Mouse (Mus musculus) inflammation-experienced regulatory T-cells, adult 6 months (primary cell): ENCODE results near the gene Map1a. TPM values are rescaled to one million over a fixed set of nuclear protein-coding genes. Genes with fewer than 3 reads are reported as not detected.

Experiments
- ATAC-seq: one replicate; pipeline ENCODE4 v1.8.0; 2017
- polyA plus RNA-seq, 3 experiments: library from polyadenylated mRNA; unstranded; fragments of 100-300 nt; shearing (Covaris generic); gene quantifications; one replicate each; pipeline ENCODE4 v1.2.1; 2017

The Map1a gene
- polyA plus RNA-seq, 3 experiments from 2014 or later, result 0.14 to 0.39 TPM; not detected in 1

DNA sequence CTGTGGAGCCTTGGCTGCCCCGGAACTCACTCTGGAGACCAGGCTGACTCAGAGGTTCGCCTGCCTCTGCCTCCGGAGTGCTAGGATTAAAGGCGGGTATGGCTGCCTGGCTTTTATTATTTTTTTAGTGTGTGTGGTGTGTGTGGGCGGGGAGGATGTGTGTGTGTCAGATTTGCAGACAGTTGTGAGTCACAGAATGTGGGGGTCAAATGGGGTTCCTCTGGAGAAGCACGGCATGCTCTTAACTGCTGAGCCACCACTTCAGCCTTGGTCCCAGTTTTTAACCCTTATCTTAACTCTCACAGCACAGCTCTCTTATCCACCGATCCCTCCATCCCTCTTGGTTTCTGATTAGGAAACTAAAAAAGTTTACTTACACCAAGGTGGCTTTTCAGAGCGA lies 26.9 kb downstream of the Map1a start:
- ATAC-seq, result no peak

DNA sequence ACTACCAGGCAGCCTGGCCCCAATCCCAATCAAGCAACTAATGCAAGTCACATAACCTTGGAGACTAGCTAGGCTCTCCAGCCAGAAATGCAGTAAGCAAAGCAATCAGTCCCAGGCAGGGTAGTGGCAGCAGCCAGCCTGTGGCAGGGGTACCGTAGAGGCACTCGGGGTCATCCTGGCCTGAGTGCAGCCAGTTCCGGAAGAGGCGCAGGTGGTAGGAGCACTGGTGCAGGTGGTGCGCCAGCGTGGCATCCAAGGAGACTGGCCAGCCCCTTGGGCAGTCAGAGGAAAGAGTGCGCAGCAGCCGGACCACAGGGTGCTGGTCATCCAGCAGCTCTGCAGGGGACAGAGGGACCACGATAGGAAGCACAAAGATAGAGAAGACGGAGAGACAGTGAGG lies 33.6 kb downstream of the Map1a start:
- no peak for ATAC-seq

GRCm38 (mm10) chr2:121323693-121324470 lies 34.5 kb downstream of the Map1a start:
- ATAC-seq, result no peak

DNA sequence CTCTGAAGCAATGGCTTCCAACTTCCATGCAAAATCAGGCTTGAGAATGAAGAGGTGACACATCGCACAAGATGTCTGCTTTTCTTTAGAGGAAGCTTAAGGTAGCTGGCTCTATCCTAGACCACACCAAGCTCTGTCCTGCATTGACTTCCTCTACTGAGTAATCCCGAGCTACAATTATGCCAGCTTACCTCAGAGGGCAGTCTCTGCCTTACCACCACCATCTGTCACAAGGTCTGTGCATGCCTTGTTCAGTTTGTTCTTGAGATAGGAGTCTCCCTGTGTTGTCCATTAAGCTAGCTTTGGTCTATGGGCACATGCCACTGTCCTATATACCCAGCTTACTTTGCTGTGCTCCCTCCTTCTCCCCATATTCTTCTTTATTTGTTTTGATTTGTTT lies 40.1 kb downstream of the Map1a start:
- ATAC-seq, result no peak

GRCm38 (mm10) chr2:121339057-121339456 lies 49.7 kb downstream of the Map1a start:
- ATAC-seq, result no peak

DNA sequence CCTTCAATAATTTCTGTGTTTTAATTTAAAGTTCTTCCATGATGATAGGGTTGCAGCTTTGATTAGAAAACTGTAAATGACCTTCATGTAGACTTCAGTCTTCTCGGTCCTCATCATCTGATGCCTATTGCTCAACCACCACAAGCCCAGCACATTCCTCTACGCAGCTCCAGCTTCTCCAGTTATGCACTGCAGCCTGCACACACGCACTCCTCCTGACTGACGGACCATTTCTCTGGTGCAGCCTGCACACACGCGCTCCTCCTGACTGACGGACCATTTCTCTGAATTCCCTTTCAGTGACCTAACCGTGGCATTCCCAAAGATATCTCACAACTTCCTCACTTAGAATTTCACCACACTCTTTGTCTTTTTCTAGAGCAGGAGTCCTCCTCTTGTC lies 63.8 kb downstream of the Map1a start:
- ATAC-seq, result no peak

DNA sequence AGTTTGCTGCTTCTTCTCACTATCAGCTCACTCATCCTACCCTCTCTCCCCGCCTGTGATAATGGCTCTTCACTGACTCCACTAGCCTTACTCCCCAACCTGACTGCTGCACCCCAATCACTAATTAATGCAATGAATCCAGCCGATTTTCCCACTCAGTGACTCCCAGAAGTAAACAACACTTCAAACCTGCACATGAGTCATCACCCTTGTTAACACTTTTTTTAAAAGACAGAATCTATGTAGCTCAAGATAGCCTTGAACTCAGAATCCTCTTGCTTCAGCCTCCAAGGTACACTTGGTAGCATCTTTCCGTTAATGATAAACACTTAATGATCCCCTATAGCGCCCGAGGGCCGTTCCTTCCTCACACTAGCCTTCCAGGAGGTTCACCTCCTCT lies 65.0 kb downstream of the Map1a start:
- ATAC-seq, result no peak

DNA sequence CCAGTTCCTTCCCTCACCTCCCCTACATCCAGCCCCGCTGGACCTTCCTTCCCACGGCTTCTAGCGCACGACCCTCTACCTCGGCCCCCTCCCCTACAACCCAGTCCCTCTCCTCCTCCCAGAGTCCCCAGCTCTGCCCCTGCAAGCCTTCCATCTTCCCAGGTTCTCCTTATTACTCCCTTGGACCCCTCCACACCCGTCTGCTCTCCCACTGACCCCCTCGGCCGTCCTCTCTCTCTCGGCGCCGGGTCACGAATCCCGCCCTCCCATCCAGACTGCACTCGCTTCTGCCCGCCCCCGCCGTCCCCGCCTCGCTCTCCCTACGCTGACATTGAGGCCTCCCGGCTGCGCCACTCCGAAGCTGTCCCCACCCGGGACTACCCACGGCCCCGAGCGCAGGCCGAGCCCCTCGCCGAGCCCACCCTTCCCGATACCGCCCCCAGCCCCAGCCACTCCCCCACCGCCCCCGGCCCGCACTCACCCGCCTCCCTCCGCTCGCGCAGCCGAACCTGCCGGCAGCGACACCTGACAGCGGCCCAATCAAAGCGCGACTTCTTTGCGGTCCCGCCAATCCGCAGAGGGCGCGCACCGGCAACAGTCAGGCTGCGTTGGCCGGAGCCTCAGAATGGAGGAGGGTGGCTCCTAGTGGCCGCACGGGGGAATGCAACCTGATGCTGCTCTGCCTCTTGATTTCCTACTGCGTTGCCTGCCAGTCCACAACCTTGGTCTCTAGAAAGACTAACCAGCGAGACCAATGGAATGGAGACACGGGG lies 65.6 kb downstream of the Map1a start, which contains the start of gene Ppip5k1:
Ppip5k1 (minus strand) TSS at position 577 of the 773 bp plus-strand sequence.
- peak; percentile 99 for ATAC-seq

- no peak for ATAC-seq
These were observed 68.1 kb downstream of the Map1a start, which contains the start of gene Ckmt1 for GRCm38 (mm10) chr2:121357494-121357893. Gene Ckmt1, plus strand, starts transcription at chr2:121357714.

- ATAC-seq, result no peak
These were observed 68.6 kb downstream of the Map1a start for GRCm38 (mm10) chr2:121357961-121358360.

GRCm38 (mm10) chr2:121358381-121358780 lies 69.0 kb downstream of the Map1a start:
- no peak for ATAC-seq

- no peak for ATAC-seq
These were observed 70.1 kb downstream of the Map1a start for GRCm38 (mm10) chr2:121359461-121359860.

Other genes starting within 250 kb of the Map1a start
- not detected for gene Tgm5, start 203.8 kb upstream of the Map1a start, polyA plus RNA-seq
- gene Tgm7, start 179.8 kb upstream of the Map1a start, polyA plus RNA-seq, result not detected
- 10 to 100 TPM; 13.2 to 20.5 (median 16.7) TPM for gene Adal, start 149.2 kb upstream of the Map1a start, polyA plus RNA-seq
- 1 to 10 TPM; 4.8 to 7.5 (median 5.8) TPM for gene Lcmt2, start 148.9 kb upstream of the Map1a start, polyA plus RNA-seq
- 100 to 1,000 TPM in 1 of 3 experiments, 10 to 100 TPM in 2; 65.3 to 101 (median 80.2) TPM for gene Tubgcp4, start 118.9 kb upstream of the Map1a start, polyA plus RNA-seq
- 10 to 100 TPM; 24.1 to 36.0 (median 27.5) TPM for gene Zscan29, start 118.5 kb upstream of the Map1a start, polyA plus RNA-seq
- gene Trp53bp1, start 18.2 kb upstream of the Map1a start, polyA plus RNA-seq, result 10 to 100 TPM; 32.2 to 41.0 (median 38.0) TPM
- 10 to 100 TPM in 2 of 3 experiments, 1 to 10 TPM in 1; 7.2 to 12.5 (median 11.8) TPM for gene Ppip5k1, start 65.8 kb downstream of the Map1a start, polyA plus RNA-seq
- 1 to 10 TPM in 2 of 3 experiments, under 1 TPM in 1; 0.65 to 1.2 (median 1.1) TPM for gene Ckmt1, start 68.1 kb downstream of the Map1a start, polyA plus RNA-seq
- under 1 TPM; 0.18 to 0.63 (median 0.54) TPM for gene Strc, start 97.6 kb downstream of the Map1a start, polyA plus RNA-seq
- 1,000 to 10,000 TPM in 2 of 3 experiments, 100 to 1,000 TPM in 1; 491 to 1,229 (median 1,150) TPM for gene Pdia3, start 124.2 kb downstream of the Map1a start, polyA plus RNA-seq
- 1 to 10 TPM; 2.4 to 6.2 (median 3.1) TPM for gene Catsper2, start 124.2 kb downstream of the Map1a start, polyA plus RNA-seq
- gene Ell3, start 154.7 kb downstream of the Map1a start, polyA plus RNA-seq, result 1 to 10 TPM in 1 of 3 experiments, under 1 TPM in 2; 0.63 to 1.8 (median 0.65) TPM
- gene Serf2, start 159.6 kb downstream of the Map1a start, polyA plus RNA-seq, result 1,000 to 10,000 TPM in 1 of 3 experiments, 100 to 1,000 TPM in 2; 695 to 1,210 (median 882) TPM
- 100 to 1,000 TPM; 130 to 261 (median 152) TPM for gene Hypk, start 163.7 kb downstream of the Map1a start, polyA plus RNA-seq
- under 1 TPM in 1 of 3 experiments, not detected in 2; 0.62 TPM for gene Serinc4, start 167.2 kb downstream of the Map1a start, polyA plus RNA-seq
- 100 to 1,000 TPM in 1 of 3 experiments, 10 to 100 TPM in 2; 80.6 to 133 (median 99.1) TPM for gene Mfap1b, start 184.5 kb downstream of the Map1a start, polyA plus RNA-seq
- 10 to 100 TPM; 28.4 to 44.2 (median 39.2) TPM for gene Mfap1a, start 217.1 kb downstream of the Map1a start, polyA plus RNA-seq
- 10 to 100 TPM in 2 of 3 experiments, 1 to 10 TPM in 1; 9.3 to 17.5 (median 16.5) TPM for gene Wdr76, start 217.1 kb downstream of the Map1a start, polyA plus RNA-seq